In the genomic region with DNA sequence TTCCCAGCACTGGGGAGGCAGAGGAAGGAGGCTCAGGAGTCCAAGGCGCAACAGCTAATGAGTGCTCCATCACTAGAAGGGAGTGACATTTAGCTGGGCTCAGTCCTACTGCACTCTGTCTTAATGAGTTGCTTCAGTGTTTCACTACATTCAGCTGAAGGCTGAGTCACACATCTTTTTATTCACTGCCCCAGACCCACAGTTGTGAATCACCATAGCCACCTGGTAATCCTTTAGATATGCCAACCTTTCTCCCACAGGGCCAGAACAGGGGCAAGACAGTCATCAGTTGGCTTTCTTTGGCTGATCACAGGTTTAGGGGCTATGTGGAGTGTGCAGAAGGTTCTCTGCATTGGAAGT, we compare ENCODE assay signal across 23 mouse cellular contexts. TPM values are rescaled to one million over a fixed set of nuclear protein-coding genes. Genes with fewer than 3 reads are reported as not detected.
DNase-seq lines count a peak whose midpoint lies in the region; ATAC-seq and TF ChIP-seq lines count a peak whose summit lies in the region.
"Had no signal": no experiment of that assay in that cellular context is flagged by ENCODE, and none has a peak within 500 bp of the region (broad histone marks: within the 10 kb centered on the region; RNA-seq: fewer than 3 reads in every experiment).

No protein-coding gene starts in this region.

- H3K4me2 ChIP-seq in heart, embryonic 11.5 days, result no peak overlapping the region
- no peak overlapping the region for H3K4me2 ChIP-seq in intestine, embryonic 16.5 days (ENCODE audit: low read depth, low read length)
- H3K4me2 ChIP-seq: heart, embryonic 13.5 days; stomach, embryonic 15.5 days had no signal

- H3K9me3 ChIP-seq in heart, embryonic 11.5 days (replicated peaks; ENCODE audit: control insufficient read depth, low read length), result no peaks in the 10 kb centered on the region
- H3K9me3 ChIP-seq in embryonic facial prominence, embryonic 10.5 days, result no peaks in the 10 kb centered on the region
- no peaks in the 10 kb centered on the region for H3K9me3 ChIP-seq in intestine, embryonic 16.5 days (ENCODE audit: control insufficient read depth, low read length)
- H3K9me3 ChIP-seq: G1E; heart, embryonic 13.5 days; stomach, embryonic 15.5 days had no signal

- H3K36me3 ChIP-seq in heart, embryonic 11.5 days (ENCODE audit: control insufficient read depth, insufficient read depth, low read length), result no peaks in the 10 kb centered on the region
- no peaks in the 10 kb centered on the region for H3K36me3 ChIP-seq in C2C12 (ENCODE audit: control insufficient read depth, insufficient read depth)
- H3K36me3 ChIP-seq in embryonic facial prominence, embryonic 10.5 days (replicated peaks), result no peaks in the 10 kb centered on the region
- H3K36me3 ChIP-seq in intestine, embryonic 16.5 days (ENCODE audit: control insufficient read depth, insufficient read depth, low read length), result no peaks in the 10 kb centered on the region
- H3K36me3 ChIP-seq: G1E; heart, embryonic 13.5 days; stomach, embryonic 15.5 days had no signal

- no peak for ATAC-seq in heart, embryonic 11.5 days (replicated peaks; ENCODE audit: insufficient number of reproducible peaks, low FRiP score, low TSS enrichment)
- no peak for ATAC-seq in intestine, embryonic 16.5 days
- ATAC-seq: CD4-positive, CD25-positive, alpha-beta regulatory T cell, adult 4 months; forebrain, embryonic 14.5 days; inflammation-experienced regulatory T-cells, adult 6 months; liver, postnatal 0 days had no signal

- H3ac ChIP-seq in C2C12 (ENCODE audit: control insufficient read depth, insufficient read length, low read depth), result no peak overlapping the region

- no peak for TF ChIP-seq CTCF in C2C12 (IDR thresholded peaks at IDR 0.05; ENCODE audit: control insufficient read depth, insufficient read depth, insufficient read length)

- no peaks in the 10 kb centered on the region for H3K79me2 ChIP-seq in C2C12 (ENCODE audit: control insufficient read depth, insufficient read depth)

- whole genome bisulfite sequencing in heart, embryonic 11.5 days (ENCODE audit: insufficient replicate concordance), result 89% methylated on average over 1 of the region's 1 CpGs
- 96% methylated on average over 1 of the region's 1 CpGs for WGBS in embryonic facial prominence, embryonic 10.5 days
- 100% methylated on average over 1 of the region's 1 CpGs for WGBS in intestine, embryonic 16.5 days

- H3K9ac ChIP-seq in heart, embryonic 11.5 days (ENCODE audit: low read depth, low read length), result no peak overlapping the region
- no peak overlapping the region for H3K9ac ChIP-seq in intestine, embryonic 16.5 days (ENCODE audit: low read depth, low read length)
- H3K9ac ChIP-seq: heart, embryonic 13.5 days; liver, postnatal 0 days; stomach, embryonic 15.5 days had no signal

- peaks cover 3% of the 10 kb centered on the region; the same call in 1 of the 2 replicates for H3K4me1 ChIP-seq in heart, embryonic 11.5 days (ENCODE audit: control insufficient read depth, insufficient read depth, low read length)
- H3K4me1 ChIP-seq in embryonic facial prominence, embryonic 10.5 days, result peaks cover 25% of the 10 kb centered on the region
- H3K4me1 ChIP-seq in intestine, embryonic 16.5 days (ENCODE audit: control insufficient read depth, insufficient read depth, low read length), result no peaks in the 10 kb centered on the region
- H3K4me1 ChIP-seq: heart, embryonic 13.5 days; stomach, embryonic 15.5 days had no signal

- H3K27me3 ChIP-seq in heart, embryonic 11.5 days (ENCODE audit: control insufficient read depth, insufficient read depth, low read length), result no peaks in the 10 kb centered on the region
- no peaks in the 10 kb centered on the region for H3K27me3 ChIP-seq in C2C12 (ENCODE audit: control insufficient read depth, insufficient read depth, insufficient read length)
- H3K27me3 ChIP-seq in embryonic facial prominence, embryonic 10.5 days (replicated peaks; ENCODE audit: low read depth, poor library complexity, severe bottlenecking), result no peaks in the 10 kb centered on the region
- no peaks in the 10 kb centered on the region for H3K27me3 ChIP-seq in intestine, embryonic 16.5 days (replicated peaks; ENCODE audit: control insufficient read depth, insufficient read depth, low read length)
- H3K27me3 ChIP-seq: heart, embryonic 13.5 days; stomach, embryonic 15.5 days had no signal

- H3K79me3 ChIP-seq in C2C12 (ENCODE audit: low read depth), result no peaks in the 10 kb centered on the region

- 0 out of 2 replicates have a peak overlapping the region, but pooled peaks have one; percentile 22 for H3K27ac ChIP-seq in heart, embryonic 11.5 days (ENCODE audit: low read depth, low read length)
- H3K27ac ChIP-seq in embryonic facial prominence, embryonic 10.5 days (replicated peaks), result peak overlapping the region; percentile 44; the same call in 1 of the 2 replicates
- no peak overlapping the region for H3K27ac ChIP-seq in intestine, embryonic 16.5 days (ENCODE audit: low read length)
- H3K27ac ChIP-seq: heart, embryonic 13.5 days; layer of hippocampus, adult 2 months; stomach, embryonic 15.5 days had no signal

- no peak overlapping the region for H3K4me3 ChIP-seq in heart, embryonic 11.5 days (ENCODE audit: low read depth, low read length)
- H3K4me3 ChIP-seq in C2C12 (ENCODE audit: insufficient read depth, poor library complexity, severe bottlenecking), result no peak overlapping the region
- H3K4me3 ChIP-seq in embryonic facial prominence, embryonic 10.5 days, result no peak overlapping the region
- H3K4me3 ChIP-seq in intestine, embryonic 16.5 days (ENCODE audit: low read length), result no peak overlapping the region
- H3K4me3 ChIP-seq: heart, embryonic 13.5 days; layer of hippocampus, adult 2 months; stomach, embryonic 15.5 days had no signal

- intact Hi-C loops in heart, postnatal 10 days (cut with DNase I), result no loop called here

- DNase-seq in heart, postnatal 10 days, result no peak
- peak; percentile 78 for DNase-seq in 3134 (ENCODE audit: extremely low read depth, insufficient read length, low spot score)
- no peak for DNase-seq in embryonic facial prominence, embryonic 10.5 days (ENCODE audit: low spot score)
- no peak for DNase-seq in liver
- DNase-seq: adrenal gland, postnatal 14 days; cerebellum, adult 11-12 months; kidney, adult 8-10 months; kidney, postnatal 14 days; left cerebral cortex, postnatal 4 days; liver, postnatal 0 days; right cerebral cortex, postnatal 25 days had no signal

TF ChIP-seq in C2C12, 6 proteins besides CTCF, POLR2A, EP300 and RAD21:
- TF ChIP-seq FOSL1 (IDR thresholded peaks at IDR 0.05; ENCODE audit: insufficient read depth, low read length, poor library complexity, severe bottlenecking) (no peak), MAX (IDR thresholded peaks at IDR 0.05) (no peak), USF1 (IDR thresholded peaks at IDR 0.05; ENCODE audit: low read depth) (no peak), CEBPB (IDR thresholded peaks at IDR 0.05; ENCODE audit: low read depth) (peak; percentile 8), MYOD1 (IDR thresholded peaks at IDR 0.05; ENCODE audit: control insufficient read depth, insufficient read length, low read depth) (peak; percentile 19), MYOG (IDR thresholded peaks at IDR 0.05; ENCODE audit: control insufficient read depth, extremely low read depth, insufficient read length) (no peak)

RNA-seq across cellular contexts. Expression of gene Kcnmb3, which starts 4.7 kb away (rescaled TPM):
- 0.09 TPM in 1 of 2 replicates, not detected in the other for polyA plus RNA-seq in heart, embryonic 11.5 days (2014; fragmentation: Nextera tagmentation; extraction: Ambion mirVana)
- total RNA-seq in heart, postnatal 10 days (2021), result under 1 TPM; 0.20 to 0.55 TPM
- polyA plus RNA-seq in C2C12 (2012; fragmentation: generic; extraction: Trizol), result not detected
- 0.09 TPM in 1 of 2 replicates, not detected in the other for polyA plus RNA-seq in embryonic facial prominence, embryonic 10.5 days (2016; fragmentation: Nextera tagmentation; extraction: Ambion mirVana)
- polyA plus RNA-seq in intestine, embryonic 16.5 days (2015; fragmentation: Nextera tagmentation; extraction: Ambion mirVana), result not detected in 2 replicates
- total RNA-seq: G1E; liver, adult 2 months; megakaryocyte progenitor cell, adult 5-6 weeks had no signal
- polyA plus RNA-seq: forebrain, embryonic 14.5 days; G1E; liver, adult 2 months; liver, postnatal 0 days had no signal

RNA-seq across cellular contexts. Expression of gene Zfp639, which starts 13.4 kb away (rescaled TPM):
- 33.1 and 37.4 TPM in 2 replicates for polyA plus RNA-seq in heart, embryonic 11.5 days (2014; fragmentation: Nextera tagmentation; extraction: Ambion mirVana)
- 10 to 100 TPM; 24.0 to 30.2 TPM for total RNA-seq in heart, postnatal 10 days (2021)
- 15.3 TPM for polyA plus RNA-seq in C2C12 (2012; fragmentation: generic; extraction: Trizol)
- polyA plus RNA-seq in embryonic facial prominence, embryonic 10.5 days (2016; fragmentation: Nextera tagmentation; extraction: Ambion mirVana), result 40.7 and 41.0 TPM in 2 replicates
- polyA plus RNA-seq in intestine, embryonic 16.5 days (2015; fragmentation: Nextera tagmentation; extraction: Ambion mirVana), result 27.3 and 27.8 TPM in 2 replicates

RNA-seq across cellular contexts. Expression of gene Mfn1, which starts 32.6 kb away (rescaled TPM):
- polyA plus RNA-seq in heart, embryonic 11.5 days (2014; fragmentation: Nextera tagmentation; extraction: Ambion mirVana), result 56.4 and 76.0 TPM in 2 replicates
- total RNA-seq in heart, postnatal 10 days (2021), result 100 to 1,000 TPM; 326 to 361 TPM
- polyA plus RNA-seq in C2C12 (2012; fragmentation: generic; extraction: Trizol), result 10.1 TPM
- polyA plus RNA-seq in embryonic facial prominence, embryonic 10.5 days (2016; fragmentation: Nextera tagmentation; extraction: Ambion mirVana), result 23.9 and 24.9 TPM in 2 replicates
- 27.7 and 29.4 TPM in 2 replicates for polyA plus RNA-seq in intestine, embryonic 16.5 days (2015; fragmentation: Nextera tagmentation; extraction: Ambion mirVana)
